Mouse (Mus musculus): ENCODE data around the gene Hps5. TPM values are rescaled to one million over a fixed set of nuclear protein-coding genes. Genes with fewer than 3 reads are reported as not detected.

The Hps5 gene
- total RNA-seq (2014; rRNA removed) (20.3 and 21.6 TPM in 2 replicates), polyA plus RNA-seq (2015; fragmentation: Nextera tagmentation; extraction: Ambion mirVana) (8.9 and 9.8 TPM in 2 replicates)

GRCm38 (mm10) chr7:46795287-46796205 lies at the start of gene Hps5, which contains the start of gene Gtf2h1:
Gene Hps5, minus strand, starts transcription at chr7:46796064.
Gene Gtf2h1, plus strand, starts transcription at chr7:46796103.
- Histone ChIP-seq H3K9me3 (ENCODE audit: low read length) (no peaks in the 10 kb centered on the region), H3K9ac (replicated peaks; ENCODE audit: low read length) (peak within 1 kb of the TSS; percentile 87), H3K4me3 (ENCODE audit: low read length) (peak within 1 kb of the TSS; percentile 98), H3K4me2 (ENCODE audit: low read depth, low read length) (peak within 1 kb of the TSS; percentile 98), H3K27me3 (ENCODE audit: insufficient read depth, low read length) (no peaks in the 10 kb centered on the region), H3K27ac (peak within 1 kb of the TSS; percentile 86), H3K36me3 (ENCODE audit: insufficient read depth, low read length) (peaks cover 4% of the 10 kb centered on the region; the same call in 1 of the 2 replicates), H3K4me1 (ENCODE audit: insufficient read depth, low read length) (no peaks in the 10 kb centered on the region; the same call in 1 of the 2 replicates)
- TF ChIP-seq CTCF (IDR thresholded peaks at IDR 0.05; ENCODE audit: low read depth) = peak; percentile 26
- peak; percentile 98 for ATAC-seq
- peak; percentile 97 for DNase-seq (ENCODE audit: low spot score)
- WGBS = under 1% methylated on average over 67 of the region's 75 CpGs

GRCm38 (mm10) chr7:46845211-46845977 lies 49.5 kb upstream of the Hps5 start:
- WGBS = under 1% methylated on average over 51 of the region's 51 CpGs
- Histone ChIP-seq H3K27me3 (ENCODE audit: insufficient read depth, low read length) (no peaks in the 10 kb centered on the region), H3K4me1 (ENCODE audit: insufficient read depth, low read length) (peaks cover 12% of the 10 kb centered on the region; the same call in 1 of the 2 replicates), H3K4me2 (ENCODE audit: low read depth, low read length) (peak overlapping the region; percentile 94), H3K4me3 (ENCODE audit: low read length) (peak overlapping the region; percentile 82), H3K9me3 (ENCODE audit: low read length) (no peaks in the 10 kb centered on the region), H3K36me3 (ENCODE audit: insufficient read depth, low read length) (peaks cover 18% of the 10 kb centered on the region), H3K27ac (peak overlapping the region; percentile 86), H3K9ac (replicated peaks; ENCODE audit: low read length) (peak overlapping the region; percentile 92)
- no peak for TF ChIP-seq CTCF (IDR thresholded peaks at IDR 0.05; ENCODE audit: low read depth)
- peak; percentile 89 for ATAC-seq
- peak; percentile 96 for DNase-seq (ENCODE audit: low spot score)

- peaks cover 21% of the 10 kb centered on the region for H3K4me1 ChIP-seq (ENCODE audit: insufficient read depth, low read length)
- H3K27ac ChIP-seq = no peak overlapping the region
- H3K27me3 ChIP-seq (ENCODE audit: insufficient read depth, low read length) = no peaks in the 10 kb centered on the region
- 90% methylated on average over 4 of the region's 4 CpGs for WGBS
- H3K4me2 ChIP-seq (ENCODE audit: low read depth, low read length) = no peak overlapping the region
- no peaks in the 10 kb centered on the region for H3K9me3 ChIP-seq (ENCODE audit: low read length)
- no peak overlapping the region for H3K9ac ChIP-seq (replicated peaks; ENCODE audit: low read length)
- ATAC-seq = no peak
- H3K36me3 ChIP-seq (ENCODE audit: insufficient read depth, low read length) = peaks cover 4% of the 10 kb centered on the region; the same call in 1 of the 2 replicates
- TF ChIP-seq CTCF (IDR thresholded peaks at IDR 0.05; ENCODE audit: low read depth) = no peak
- no peak overlapping the region for H3K4me3 ChIP-seq (ENCODE audit: low read length)
- no peak for DNase-seq (ENCODE audit: low spot score)
Measured at GRCm38 (mm10) chr7:46843576-46843975, 47.7 kb upstream of the Hps5 start.

- H3K9ac ChIP-seq (replicated peaks; ENCODE audit: low read length) = no peak overlapping the region
- ATAC-seq = no peak
- no peak overlapping the region for H3K4me3 ChIP-seq (ENCODE audit: low read length)
- no peaks in the 10 kb centered on the region for H3K9me3 ChIP-seq (ENCODE audit: low read length)
- no peaks in the 10 kb centered on the region for H3K36me3 ChIP-seq (ENCODE audit: insufficient read depth, low read length)
- H3K27ac ChIP-seq = no peak overlapping the region
- peaks cover 24% of the 10 kb centered on the region for H3K4me1 ChIP-seq (ENCODE audit: insufficient read depth, low read length)
- H3K27me3 ChIP-seq (ENCODE audit: insufficient read depth, low read length) = no peaks in the 10 kb centered on the region
- WGBS = 42% methylated on average over 5 of the region's 5 CpGs
- H3K4me2 ChIP-seq (ENCODE audit: low read depth, low read length) = no peak overlapping the region
- DNase-seq (ENCODE audit: low spot score) = no peak
- no peak for TF ChIP-seq CTCF (IDR thresholded peaks at IDR 0.05; ENCODE audit: low read depth)
Measured at GRCm38 (mm10) chr7:46842278-46842677, 46.4 kb upstream of the Hps5 start.

GRCm38 (mm10) chr7:46840787-46841525 lies 45.1 kb upstream of the Hps5 start, which contains the start of gene Ldha:
Gene Ldha, plus strand, starts transcription at chr7:46841475.
- H3K27me3 ChIP-seq (ENCODE audit: insufficient read depth, low read length) = no peaks in the 10 kb centered on the region
- no peaks in the 10 kb centered on the region for H3K9me3 ChIP-seq (ENCODE audit: low read length)
- no peak within 1 kb of the TSS for H3K9ac ChIP-seq (replicated peaks; ENCODE audit: low read length)
- H3K4me3 ChIP-seq (ENCODE audit: low read length) = no peak within 1 kb of the TSS
- no peaks in the 10 kb centered on the region for H3K36me3 ChIP-seq (ENCODE audit: insufficient read depth, low read length)
- no peak within 1 kb of the TSS for H3K27ac ChIP-seq
- no peak for TF ChIP-seq CTCF (IDR thresholded peaks at IDR 0.05; ENCODE audit: low read depth)
- DNase-seq (ENCODE audit: low spot score) = no peak
- no peak within 1 kb of the TSS for H3K4me2 ChIP-seq (ENCODE audit: low read depth, low read length)
- WGBS = 31% methylated on average over 6 of the region's 6 CpGs
- peaks cover 18% of the 10 kb centered on the region for H3K4me1 ChIP-seq (ENCODE audit: insufficient read depth, low read length)
- no peak for ATAC-seq

- H3K4me3 ChIP-seq (ENCODE audit: low read length) = no peak overlapping the region
Measured at GRCm38 (mm10) chr7:46840326-46840725, 44.5 kb upstream of the Hps5 start.

More at GRCm38 (mm10) chr7:46840326-46840725, 44.5 kb upstream of the Hps5 start:
- WGBS = 49% methylated on average over 4 of the region's 4 CpGs
- ATAC-seq (no peak), DNase-seq (ENCODE audit: low spot score) (no peak)
- TF ChIP-seq CTCF (IDR thresholded peaks at IDR 0.05; ENCODE audit: low read depth) = no peak
- Histone ChIP-seq H3K27ac (no peak overlapping the region), H3K27me3 (ENCODE audit: insufficient read depth, low read length) (no peaks in the 10 kb centered on the region), H3K4me1 (ENCODE audit: insufficient read depth, low read length) (peaks cover 17% of the 10 kb centered on the region), H3K9ac (replicated peaks; ENCODE audit: low read length) (no peak overlapping the region), H3K9me3 (ENCODE audit: low read length) (no peaks in the 10 kb centered on the region), H3K36me3 (ENCODE audit: insufficient read depth, low read length) (no peaks in the 10 kb centered on the region), H3K4me2 (ENCODE audit: low read depth, low read length) (no peak overlapping the region)

All from hindbrain, postnatal 0 days (tissue).